Mouse (Mus musculus) brain, embryonic 14.5 days (tissue): Measurements from ENCODE around the gene Zfp597.

ENCODE experiments used
- CTCF ChIP-seq: fragments of 200-500 bp; IDR thresholded peaks from 2 replicates; pipeline ENCODE4 v1.5.1; 2012; ENCODE audit warnings: inconsistent platforms, mild to moderate bottlenecking, moderate library complexity, borderline replicate concordance; ENCODE audit not compliant: insufficient read depth, insufficient read length; ENCODE audit errors: extremely low read depth
- POLR2A ChIP-seq: fragments of 200-500 bp; IDR thresholded peaks from 2 replicates; pipeline ENCODE4 v1.6.1; 2012; ENCODE audit warnings: mild to moderate bottlenecking, inconsistent platforms, borderline replicate concordance; ENCODE audit not compliant: poor library complexity, insufficient read depth, insufficient read length, severe bottlenecking; ENCODE audit errors: extremely low read depth

DNA sequence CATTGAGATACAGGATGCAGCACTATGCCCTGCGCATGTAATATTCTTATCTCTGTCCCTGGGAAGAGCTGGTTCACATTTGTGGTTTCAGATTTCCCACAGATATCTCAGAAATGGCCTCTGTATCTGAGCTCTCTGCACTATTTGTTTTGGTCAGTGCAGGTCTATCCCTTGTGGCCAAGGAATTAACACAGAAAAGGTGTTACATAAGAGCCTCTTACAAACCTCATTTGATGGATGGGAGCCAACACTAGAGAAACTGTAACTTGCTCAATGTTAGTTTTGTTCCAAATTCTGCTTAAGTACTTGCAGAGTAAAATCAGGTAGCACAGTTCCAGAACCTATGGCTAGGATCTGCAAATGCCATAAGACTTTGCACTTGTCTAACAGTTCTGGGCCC, 49.7 kb upstream of the Zfp597 start:
- TF ChIP-seq CTCF (no peak), POLR2A (no peak)
